Mouse (Mus musculus): ENCODE measurements at regions not wholly inside any gene's neighbourhood (a gene's known extent, or its start where the extent isn't known, plus 50 kb on each side); places are given as distances from the start of the nearest gene placed in this dataset.

- DNase-seq (ENCODE audit: inconsistent age in 2 of 2, low spot score in 1 of 2) = no peak
These were observed 199.3 kb upstream of the 4930412O13Rik start for GRCm38 (mm10) chr2:9681691-9682152.

- DNase-seq (ENCODE audit: inconsistent age in 2 of 2, low spot score in 1 of 2) = no peak
These were observed 197.3 kb upstream of the 4930412O13Rik start for GRCm38 (mm10) chr2:9683673-9684210.

GRCm38 (mm10) chr2:9688176-9688575 lies 192.9 kb upstream of the 4930412O13Rik start:
- no peak for DNase-seq (ENCODE audit: inconsistent age in 2 of 2, low spot score in 1 of 2)

- no peak for DNase-seq (ENCODE audit: inconsistent age in 2 of 2, low spot score in 1 of 2)
These were observed 191.5 kb upstream of the 4930412O13Rik start for GRCm38 (mm10) chr2:9689518-9689917.

DNA sequence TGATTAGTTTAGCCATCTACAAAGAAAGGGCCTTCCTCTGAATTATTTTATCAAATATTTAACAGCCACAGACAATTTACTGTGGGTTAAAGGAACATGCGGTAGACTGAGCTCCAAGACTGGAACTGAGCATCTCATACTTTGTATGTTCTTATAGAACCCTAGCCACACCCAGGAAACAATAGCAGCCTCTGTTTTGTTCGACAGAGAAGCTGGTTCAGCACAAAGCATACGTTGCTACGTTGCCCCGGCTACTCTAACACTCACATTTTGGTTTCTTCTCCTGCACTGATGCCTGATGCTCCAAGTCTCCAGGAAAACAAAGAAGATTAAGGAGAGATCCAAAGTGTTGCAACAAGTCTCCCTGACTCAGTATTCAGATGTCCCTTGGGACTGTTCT lies 189.5 kb upstream of the 4930412O13Rik start:
- no peak for DNase-seq (ENCODE audit: inconsistent age in 2 of 2, low spot score in 1 of 2)

GRCm38 (mm10) chr2:9691906-9692305 lies 189.1 kb upstream of the 4930412O13Rik start:
- DNase-seq (ENCODE audit: inconsistent age in 2 of 2, low spot score in 1 of 2) = no peak

- no peak for DNase-seq (ENCODE audit: inconsistent age in 2 of 2, low spot score in 1 of 2)
These were observed 187.7 kb upstream of the 4930412O13Rik start for GRCm38 (mm10) chr2:9693351-9693750.

DNA sequence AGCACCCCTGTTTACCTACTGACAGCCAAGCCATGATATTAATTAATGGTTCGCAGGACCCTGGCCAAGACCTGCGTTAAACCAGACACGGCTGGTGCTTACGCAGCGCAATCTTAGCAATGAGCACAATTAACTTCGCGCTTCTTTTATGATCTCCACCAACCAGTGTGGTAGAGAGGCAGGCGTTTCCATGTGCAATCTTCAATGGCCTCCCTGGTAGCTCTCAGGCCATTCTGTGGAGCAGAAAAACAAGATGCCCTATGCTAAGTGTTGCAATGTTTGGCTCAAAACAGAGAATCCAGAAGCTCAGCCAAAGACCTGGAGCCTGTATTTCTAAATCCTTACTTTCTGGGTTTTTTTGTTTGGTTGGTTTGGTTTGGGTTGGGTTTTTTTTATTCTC lies 186.9 kb upstream of the 4930412O13Rik start:
- no peak for DNase-seq (ENCODE audit: inconsistent age in 2 of 2, low spot score in 1 of 2)

GRCm38 (mm10) chr2:9697591-9698345 lies 183.3 kb upstream of the 4930412O13Rik start:
- no peak for DNase-seq (ENCODE audit: inconsistent age in 2 of 2, low spot score in 1 of 2)

DNA sequence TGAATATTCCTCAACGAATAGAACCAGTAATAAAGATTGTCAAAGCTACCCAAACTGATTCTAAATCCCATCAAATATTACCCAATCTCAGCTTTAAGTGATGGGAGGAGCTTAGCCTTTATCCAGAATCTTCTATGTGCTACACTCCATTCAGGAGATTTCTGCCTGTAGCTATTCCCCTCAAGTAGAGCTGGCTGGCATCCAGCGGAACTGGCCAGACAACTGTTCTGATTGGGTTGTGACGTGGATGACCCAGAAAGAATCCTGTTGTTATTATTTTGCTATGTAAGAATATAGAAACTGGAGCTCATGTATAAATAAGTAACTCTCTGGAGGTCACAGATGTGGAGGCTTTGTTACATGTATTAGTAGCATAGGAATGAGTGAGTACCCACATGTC lies 176.8 kb upstream of the 4930412O13Rik start:
- no peak for DNase-seq (ENCODE audit: inconsistent age in 2 of 2, low spot score in 1 of 2)

DNA sequence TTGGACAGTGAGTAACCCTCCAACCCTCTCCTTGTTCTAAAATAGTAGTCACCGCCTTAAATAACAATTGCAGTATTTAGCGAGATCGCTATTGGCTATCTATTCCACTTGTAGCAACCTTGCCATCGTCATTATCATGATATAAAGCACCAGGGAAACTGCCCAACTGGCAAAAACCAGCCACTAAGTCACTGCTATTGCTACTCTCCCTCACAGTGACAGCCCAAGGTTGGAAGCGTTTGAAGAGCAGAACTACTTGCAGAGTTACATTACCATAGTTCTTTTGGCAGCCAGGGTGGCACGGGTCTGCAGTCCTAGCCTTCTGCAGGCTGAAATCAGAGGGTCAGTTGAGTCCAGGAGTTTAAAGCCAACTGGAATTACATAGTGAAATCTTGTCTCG lies 171.6 kb upstream of the 4930412O13Rik start:
- peak; percentile 34 to 83 for DNase-seq (ENCODE audit: inconsistent age in 2 of 2, low spot score in 1 of 2)

DNA sequence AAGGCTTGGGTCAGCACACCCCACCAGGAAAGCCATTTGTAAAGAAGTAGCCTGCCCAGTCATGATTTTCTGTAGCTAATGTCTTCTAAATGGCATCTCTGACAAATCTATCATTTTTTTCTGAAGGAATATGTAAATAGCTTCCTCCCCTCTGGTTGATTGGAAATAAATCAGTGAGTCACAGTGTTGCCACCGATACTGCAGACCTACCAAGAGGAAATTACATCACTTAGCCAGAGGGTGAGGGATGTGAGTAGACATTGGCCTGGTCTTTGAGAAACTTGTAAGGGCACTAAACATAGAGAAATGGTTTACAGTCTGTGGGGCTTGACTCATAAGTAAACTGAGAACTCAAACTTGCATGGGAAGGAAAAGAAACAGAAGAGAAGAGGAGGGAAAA lies 163.1 kb upstream of the 4930412O13Rik start:
- no peak for DNase-seq (ENCODE audit: inconsistent age in 2 of 2, low spot score in 1 of 2)

GRCm38 (mm10) chr2:9733243-9733642 lies 147.8 kb upstream of the 4930412O13Rik start:
- DNase-seq (ENCODE audit: inconsistent age in 2 of 2, low spot score in 1 of 2) = no peak

- DNase-seq (ENCODE audit: inconsistent age in 2 of 2, low spot score in 1 of 2) = peak; percentile 34 to 77
These were observed 136.9 kb upstream of the 4930412O13Rik start for GRCm38 (mm10) chr2:9744181-9744580.

- DNase-seq (ENCODE audit: inconsistent age in 2 of 2, low spot score in 1 of 2) = peak; percentile 40 to 82
These were observed 130.9 kb upstream of the 4930412O13Rik start for GRCm38 (mm10) chr2:9749829-9750788.

GRCm38 (mm10) chr2:9753691-9754090 lies 127.4 kb upstream of the 4930412O13Rik start:
- DNase-seq (ENCODE audit: inconsistent age in 2 of 2, low spot score in 1 of 2) = no peak

- DNase-seq (ENCODE audit: inconsistent age in 2 of 2, low spot score in 1 of 2) = no peak
These were observed 126.9 kb upstream of the 4930412O13Rik start for GRCm38 (mm10) chr2:9754153-9754552.

DNA sequence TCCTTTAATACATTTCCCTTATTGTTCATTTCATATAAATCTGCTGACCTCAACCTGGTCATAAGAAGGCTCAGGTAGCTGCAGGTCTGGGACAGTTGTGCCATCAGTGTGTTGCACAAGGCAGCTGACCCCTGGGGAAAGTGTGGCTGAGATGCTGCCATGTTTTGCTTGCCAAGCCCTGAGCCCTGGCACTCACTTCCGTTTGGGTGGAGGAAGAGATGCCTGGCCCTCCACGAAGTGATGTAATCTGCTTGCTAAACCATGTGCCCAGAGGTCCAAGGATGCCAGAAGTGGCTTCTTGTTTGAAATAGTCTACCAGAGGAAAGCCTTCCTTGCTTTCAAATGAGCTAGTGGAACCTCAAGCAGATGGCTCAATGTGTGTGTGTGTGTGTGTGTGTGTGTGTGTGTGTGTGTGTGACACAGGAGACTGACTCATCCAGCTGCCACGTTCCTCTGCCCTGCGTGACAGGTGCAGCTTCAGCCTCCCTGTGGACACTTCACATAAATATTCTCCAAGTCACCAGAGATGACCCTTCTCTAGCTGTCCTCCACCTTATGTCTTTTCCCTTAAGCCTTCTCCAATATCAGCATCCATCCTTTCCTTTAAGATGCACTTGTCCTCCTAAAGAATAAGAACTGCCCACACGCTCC lies 123.2 kb upstream of the 4930412O13Rik start:
- DNase-seq (ENCODE audit: inconsistent age in 2 of 2, low spot score in 1 of 2) = peak in 1 of 2 experiments; percentile 33

DNA sequence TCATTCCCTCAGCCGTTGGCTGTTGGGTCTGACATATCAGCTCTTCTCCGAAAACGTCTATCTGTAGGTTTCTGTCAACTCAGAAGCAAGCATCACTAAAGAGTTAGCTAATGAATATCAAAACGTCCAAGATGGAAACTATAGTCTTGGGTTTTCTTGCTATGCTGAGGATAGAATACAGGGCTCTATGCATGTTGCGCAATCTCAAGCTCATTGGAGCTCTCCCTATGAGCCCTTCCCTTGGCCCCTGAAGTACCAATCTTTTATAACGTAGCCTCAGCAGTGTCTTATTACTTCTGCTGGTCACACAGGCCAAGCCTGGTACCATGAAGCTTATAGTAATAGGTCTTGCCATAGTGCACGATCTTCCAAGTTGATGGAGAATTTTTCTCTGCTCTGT lies 122.1 kb upstream of the 4930412O13Rik start:
- no peak for DNase-seq (ENCODE audit: inconsistent age in 2 of 2, low spot score in 1 of 2)

GRCm38 (mm10) chr2:9759389-9760104 lies 121.5 kb upstream of the 4930412O13Rik start:
- DNase-seq (ENCODE audit: inconsistent age in 2 of 2, low spot score in 1 of 2) = no peak
